Mouse (Mus musculus): ENCODE results near the gene Cpa1. TPM values are rescaled to one million over a fixed set of nuclear protein-coding genes. Genes with fewer than 3 reads are reported as not detected.

Gene Cpa1
- polyA plus RNA-seq, 1 experiment from 2014 or later: 0.56 TPM

DNA sequence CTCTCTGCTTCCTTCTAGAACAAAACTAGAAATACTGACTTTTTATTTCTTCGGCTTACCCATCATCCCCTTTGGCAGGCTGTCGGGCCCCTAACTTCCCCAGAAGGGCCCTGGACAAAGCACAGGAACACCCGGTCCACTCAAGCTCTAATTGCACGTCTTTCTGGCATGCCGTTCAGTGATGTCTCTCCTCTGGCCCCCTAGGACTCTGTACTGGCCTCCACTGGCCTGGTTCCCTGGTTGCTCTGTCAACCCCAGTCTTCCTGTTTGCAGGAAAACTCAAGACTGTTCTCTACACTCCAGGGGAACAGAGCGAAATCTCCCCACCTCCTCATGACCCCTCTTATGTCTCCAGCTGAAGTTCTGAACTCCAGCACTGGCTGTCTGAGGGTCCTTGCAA is 20.3 kb upstream of the Cpa1 start:
- Histone ChIP-seq H3K9ac (replicated peaks; ENCODE audit: low read depth, low read length) (no peak overlapping the region), H3K9me3 (ENCODE audit: control insufficient read depth, low read length) (no peaks in the 10 kb centered on the region), H3K4me1 (replicated peaks; ENCODE audit: control insufficient read depth, insufficient read depth, low read length) (peaks cover 41% of the 10 kb centered on the region), H3K27ac (ENCODE audit: low read length) (peak overlapping the region; percentile 69), H3K4me3 (replicated peaks; ENCODE audit: low read length) (no peak overlapping the region), H3K27me3 (replicated peaks; ENCODE audit: control insufficient read depth, insufficient read depth, low read length) (no peaks in the 10 kb centered on the region), H3K36me3 (ENCODE audit: control insufficient read depth, insufficient read depth) (no peaks in the 10 kb centered on the region), H3K4me2 (ENCODE audit: low read length) (no peak overlapping the region)
- 25% methylated on average over 6 of the region's 6 CpGs for WGBS
- ATAC-seq: no peak

- WGBS: 63% methylated on average over 5 of the region's 5 CpGs
- no peak overlapping the region for H3K4me2 ChIP-seq (ENCODE audit: low read length)
- no peak overlapping the region for H3K9ac ChIP-seq (replicated peaks; ENCODE audit: low read depth, low read length)
- no peaks in the 10 kb centered on the region for H3K9me3 ChIP-seq (ENCODE audit: control insufficient read depth, low read length)
- no peak overlapping the region for H3K4me3 ChIP-seq (replicated peaks; ENCODE audit: low read length)
- peaks cover 38% of the 10 kb centered on the region for H3K4me1 ChIP-seq (replicated peaks; ENCODE audit: control insufficient read depth, insufficient read depth, low read length)
- H3K27me3 ChIP-seq (replicated peaks; ENCODE audit: control insufficient read depth, insufficient read depth, low read length): no peaks in the 10 kb centered on the region
- no peak for ATAC-seq
- no peak overlapping the region; the same call in 1 of the 2 replicates for H3K27ac ChIP-seq (ENCODE audit: low read length)
- H3K36me3 ChIP-seq (ENCODE audit: control insufficient read depth, insufficient read depth): no peaks in the 10 kb centered on the region
Observed at GRCm38 (mm10) chr6:30619606-30620005, 19.4 kb upstream of the Cpa1 start.

- H3K27ac ChIP-seq (ENCODE audit: low read length): no peak overlapping the region
- 84% methylated on average over 4 of the region's 4 CpGs for WGBS
- peaks cover 37% of the 10 kb centered on the region for H3K4me1 ChIP-seq (replicated peaks; ENCODE audit: control insufficient read depth, insufficient read depth, low read length)
- no peak overlapping the region for H3K9ac ChIP-seq (replicated peaks; ENCODE audit: low read depth, low read length)
- no peaks in the 10 kb centered on the region for H3K9me3 ChIP-seq (ENCODE audit: control insufficient read depth, low read length)
- H3K4me3 ChIP-seq (replicated peaks; ENCODE audit: low read length): no peak overlapping the region
- H3K27me3 ChIP-seq (replicated peaks; ENCODE audit: control insufficient read depth, insufficient read depth, low read length): no peaks in the 10 kb centered on the region
- no peak overlapping the region for H3K4me2 ChIP-seq (ENCODE audit: low read length)
- no peak for ATAC-seq
- H3K36me3 ChIP-seq (ENCODE audit: control insufficient read depth, insufficient read depth): no peaks in the 10 kb centered on the region
Observed at GRCm38 (mm10) chr6:30620591-30620990, 18.4 kb upstream of the Cpa1 start.

DNA sequence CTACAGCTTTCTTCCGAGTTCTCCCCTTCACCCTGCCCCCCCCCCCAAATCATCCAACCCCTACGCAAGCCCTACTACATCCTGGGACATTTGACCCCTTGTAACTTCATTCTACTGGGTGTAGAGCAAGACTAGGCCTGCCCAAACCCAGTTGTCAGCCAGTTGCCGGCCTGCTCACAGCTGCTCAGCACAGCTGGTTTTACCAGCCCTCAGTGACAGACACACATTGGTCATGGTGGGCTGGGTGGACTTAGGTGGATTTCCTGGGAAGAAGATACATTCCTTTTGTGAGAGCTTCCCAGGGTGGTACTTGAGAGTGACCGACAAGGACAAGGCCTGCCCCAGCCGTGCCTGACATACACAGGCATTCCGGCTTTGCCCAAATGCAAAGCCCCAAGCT is 18.0 kb upstream of the Cpa1 start:
- no peaks in the 10 kb centered on the region for H3K9me3 ChIP-seq (ENCODE audit: control insufficient read depth, low read length)
- no peak overlapping the region for H3K4me2 ChIP-seq (ENCODE audit: low read length)
- no peaks in the 10 kb centered on the region for H3K27me3 ChIP-seq (replicated peaks; ENCODE audit: control insufficient read depth, insufficient read depth, low read length)
- H3K4me1 ChIP-seq (replicated peaks; ENCODE audit: control insufficient read depth, insufficient read depth, low read length): peaks cover 33% of the 10 kb centered on the region
- no peak overlapping the region for H3K9ac ChIP-seq (replicated peaks; ENCODE audit: low read depth, low read length)
- H3K4me3 ChIP-seq (replicated peaks; ENCODE audit: low read length): no peak overlapping the region
- WGBS: 93% methylated on average over 6 of the region's 6 CpGs
- no peaks in the 10 kb centered on the region for H3K36me3 ChIP-seq (ENCODE audit: control insufficient read depth, insufficient read depth)
- no peak for ATAC-seq
- no peak overlapping the region for H3K27ac ChIP-seq (ENCODE audit: low read length)

GRCm38 (mm10) chr6:30621986-30622389 is 17.0 kb upstream of the Cpa1 start:
- H3K36me3 ChIP-seq (ENCODE audit: control insufficient read depth, insufficient read depth): no peaks in the 10 kb centered on the region
- no peaks in the 10 kb centered on the region for H3K27me3 ChIP-seq (replicated peaks; ENCODE audit: control insufficient read depth, insufficient read depth, low read length)
- H3K4me2 ChIP-seq (ENCODE audit: low read length): no peak overlapping the region
- H3K9me3 ChIP-seq (ENCODE audit: control insufficient read depth, low read length): no peaks in the 10 kb centered on the region
- peaks cover 23% of the 10 kb centered on the region for H3K4me1 ChIP-seq (replicated peaks; ENCODE audit: control insufficient read depth, insufficient read depth, low read length)
- WGBS: 87% methylated on average over 4 of the region's 4 CpGs
- no peak for ATAC-seq
- no peak overlapping the region for H3K4me3 ChIP-seq (replicated peaks; ENCODE audit: low read length)
- H3K27ac ChIP-seq (ENCODE audit: low read length): no peak overlapping the region
- no peak overlapping the region for H3K9ac ChIP-seq (replicated peaks; ENCODE audit: low read depth, low read length)

- Histone ChIP-seq H3K9me3 (ENCODE audit: control insufficient read depth, low read length) (no peaks in the 10 kb centered on the region), H3K27me3 (replicated peaks; ENCODE audit: control insufficient read depth, insufficient read depth, low read length) (no peaks in the 10 kb centered on the region), H3K4me3 (replicated peaks; ENCODE audit: low read length) (no peak overlapping the region), H3K4me2 (ENCODE audit: low read length) (no peak overlapping the region), H3K27ac (ENCODE audit: low read length) (no peak overlapping the region), H3K36me3 (ENCODE audit: control insufficient read depth, insufficient read depth) (no peaks in the 10 kb centered on the region), H3K4me1 (replicated peaks; ENCODE audit: control insufficient read depth, insufficient read depth, low read length) (peaks cover 8% of the 10 kb centered on the region; the same call in 1 of the 2 replicates), H3K9ac (replicated peaks; ENCODE audit: low read depth, low read length) (no peak overlapping the region)
- ATAC-seq: no peak
- 93% methylated on average over 9 of the region's 9 CpGs for WGBS
Observed at GRCm38 (mm10) chr6:30624763-30625162, 14.3 kb upstream of the Cpa1 start.

DNA sequence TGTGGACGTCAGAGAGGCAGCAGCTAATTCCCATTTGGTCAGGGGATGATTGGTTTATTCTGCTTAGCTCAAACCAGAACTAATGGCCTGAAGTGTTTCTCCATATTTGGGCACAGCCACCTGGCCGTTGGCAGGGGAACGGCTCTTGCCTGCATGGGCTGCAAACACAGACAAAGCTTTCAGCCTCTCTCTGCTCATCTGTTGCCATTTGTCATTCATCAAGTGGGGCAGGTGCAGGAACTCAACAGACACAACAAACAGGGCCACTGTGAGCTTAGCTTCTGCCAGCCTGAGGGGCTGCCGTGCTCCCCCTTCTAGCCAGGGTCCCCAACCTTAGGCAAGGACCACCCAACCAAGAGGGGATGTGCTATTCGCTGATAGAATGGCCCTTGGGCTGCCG is 10.9 kb upstream of the Cpa1 start:
- H3K27ac ChIP-seq (ENCODE audit: low read length): no peak overlapping the region
- H3K4me2 ChIP-seq (ENCODE audit: low read length): no peak overlapping the region
- H3K27me3 ChIP-seq (replicated peaks; ENCODE audit: control insufficient read depth, insufficient read depth, low read length): no peaks in the 10 kb centered on the region
- no peak overlapping the region for H3K9ac ChIP-seq (replicated peaks; ENCODE audit: low read depth, low read length)
- peak; percentile 55 for ATAC-seq
- no peaks in the 10 kb centered on the region for H3K9me3 ChIP-seq (ENCODE audit: control insufficient read depth, low read length)
- 47% methylated on average over 6 of the region's 6 CpGs for WGBS
- no peaks in the 10 kb centered on the region for H3K36me3 ChIP-seq (ENCODE audit: control insufficient read depth, insufficient read depth)
- H3K4me1 ChIP-seq (replicated peaks; ENCODE audit: control insufficient read depth, insufficient read depth, low read length): peaks cover 5% of the 10 kb centered on the region; the same call in 1 of the 2 replicates
- no peak overlapping the region for H3K4me3 ChIP-seq (replicated peaks; ENCODE audit: low read length)

- no peak overlapping the region for H3K4me2 ChIP-seq (ENCODE audit: low read length)
- 96% methylated on average over 1 of the region's 1 CpGs for WGBS
- H3K36me3 ChIP-seq (ENCODE audit: control insufficient read depth, insufficient read depth): no peaks in the 10 kb centered on the region
- no peak overlapping the region for H3K4me3 ChIP-seq (replicated peaks; ENCODE audit: low read length)
- H3K9ac ChIP-seq (replicated peaks; ENCODE audit: low read depth, low read length): no peak overlapping the region
- H3K27me3 ChIP-seq (replicated peaks; ENCODE audit: control insufficient read depth, insufficient read depth, low read length): no peaks in the 10 kb centered on the region
- H3K9me3 ChIP-seq (ENCODE audit: control insufficient read depth, low read length): no peaks in the 10 kb centered on the region
- peaks cover 5% of the 10 kb centered on the region; the same call in 1 of the 2 replicates for H3K4me1 ChIP-seq (replicated peaks; ENCODE audit: control insufficient read depth, insufficient read depth, low read length)
- H3K27ac ChIP-seq (ENCODE audit: low read length): no peak overlapping the region
- no peak for ATAC-seq
Observed at GRCm38 (mm10) chr6:30629989-30630388, 9.0 kb upstream of the Cpa1 start.

GRCm38 (mm10) chr6:30635361-30635862 is 3.6 kb upstream of the Cpa1 start:
- no peaks in the 10 kb centered on the region for H3K27me3 ChIP-seq (replicated peaks; ENCODE audit: control insufficient read depth, insufficient read depth, low read length)
- no peak overlapping the region for H3K9ac ChIP-seq (replicated peaks; ENCODE audit: low read depth, low read length)
- H3K4me3 ChIP-seq (replicated peaks; ENCODE audit: low read length): no peak overlapping the region
- no peaks in the 10 kb centered on the region for H3K9me3 ChIP-seq (ENCODE audit: control insufficient read depth, low read length)
- 72% methylated on average over 8 of the region's 8 CpGs for WGBS
- no peaks in the 10 kb centered on the region for H3K4me1 ChIP-seq (replicated peaks; ENCODE audit: control insufficient read depth, insufficient read depth, low read length)
- no peak overlapping the region for H3K4me2 ChIP-seq (ENCODE audit: low read length)
- ATAC-seq: no peak
- no peak overlapping the region for H3K27ac ChIP-seq (ENCODE audit: low read length)
- no peaks in the 10 kb centered on the region for H3K36me3 ChIP-seq (ENCODE audit: control insufficient read depth, insufficient read depth)
